Mouse (Mus musculus) ES-Bruce4 (cell line): ENCODE data around the gene Slc9a9. TPM values are rescaled to one million over a fixed set of nuclear protein-coding genes. Genes with fewer than 3 reads are reported as not detected.

Source experiments
- H3K27ac ChIP-seq: 2 replicates; pipeline ENCODE4 v1.5.1; 2012; ENCODE audit warnings: low read length, inconsistent platforms; ENCODE audit not compliant: insufficient read depth
- H3K27me3 ChIP-seq: 2 replicates; pipeline ENCODE4 v1.6.1; 2012; ENCODE audit warnings: mild to moderate bottlenecking, low read length, inconsistent platforms; ENCODE audit not compliant: control insufficient read depth, poor library complexity, insufficient read depth, severe bottlenecking
- H3K36me3 ChIP-seq: 2 replicates; pipeline ENCODE4 v1.6.1; 2012; ENCODE audit warnings: inconsistent platforms, mild to moderate bottlenecking, low read length, moderate library complexity; ENCODE audit not compliant: control insufficient read depth, poor library complexity, insufficient read depth, severe bottlenecking
- H3K4me1 ChIP-seq: one replicate; pipeline ENCODE4 v1.8.1; 2011; ENCODE audit warnings: low read length; ENCODE audit not compliant: control insufficient read depth, insufficient read depth
- H3K4me3 ChIP-seq: 2 replicates; pipeline ENCODE4 v1.5.1; 2011; ENCODE audit warnings: low read depth, mild to moderate bottlenecking, low read length
- H3K9ac ChIP-seq: 2 replicates; pipeline ENCODE4 v1.6.1; 2012; ENCODE audit warnings: low read depth, mild to moderate bottlenecking, inconsistent platforms; ENCODE audit not compliant: poor library complexity, severe bottlenecking
- H3K9me3 ChIP-seq: replicated peaks from 2 replicates; pipeline ENCODE4 v1.6.1; 2012; ENCODE audit warnings: mild to moderate bottlenecking, low read length, inconsistent platforms; ENCODE audit not compliant: control insufficient read depth, poor library complexity, insufficient read depth, severe bottlenecking
- CTCF ChIP-seq: IDR thresholded peaks from one replicate; pipeline ENCODE4 v1.8.1; 2011; ENCODE audit warnings: low read depth, low read length
- EP300 ChIP-seq: IDR thresholded peaks from 2 replicates; pipeline ENCODE4 v1.6.1; 2011; ENCODE audit warnings: low read depth, low read length; ENCODE audit not compliant: insufficient read depth
- POLR2A ChIP-seq: IDR thresholded peaks from one replicate; pipeline ENCODE4 v1.8.1; 2011; ENCODE audit warnings: low read length; ENCODE audit not compliant: insufficient read depth
- polyA plus RNA-seq: library from polyadenylated mRNA; stranded (reverse); fragments of >200 nt; gene quantifications from 2 replicates; pipeline ENCODE4 v1.2.4, GENCODE M21; 2011; ENCODE audit warnings: low read depth; ENCODE audit not compliant: missing spikeins, insufficient read depth, insufficient read length

Slc9a9 gene
- polyA plus RNA-seq, 1 experiment, result not detected

- TF ChIP-seq CTCF (no peak), EP300 (no peak), POLR2A (no peak)
- Histone ChIP-seq H3K36me3 (no peaks in the 10 kb centered on the region), H3K27ac (no peak overlapping the region), H3K9ac (no peak overlapping the region), H3K4me1 (no peaks in the 10 kb centered on the region), H3K4me3 (no peak overlapping the region), H3K9me3 (no peaks in the 10 kb centered on the region), H3K27me3 (no peaks in the 10 kb centered on the region)
Observed at GRCm38 (mm10) chr9:94698175-94698574, 28.5 kb downstream of the Slc9a9 start.

GRCm38 (mm10) chr9:94700549-94700948 lies 30.8 kb downstream of the Slc9a9 start:
- TF ChIP-seq POLR2A (no peak), EP300 (no peak), CTCF (no peak)
- Histone ChIP-seq H3K4me3 (no peak overlapping the region), H3K4me1 (no peaks in the 10 kb centered on the region), H3K27ac (no peak overlapping the region), H3K9ac (no peak overlapping the region), H3K9me3 (no peaks in the 10 kb centered on the region), H3K27me3 (no peaks in the 10 kb centered on the region), H3K36me3 (no peaks in the 10 kb centered on the region)

- no peaks in the 10 kb centered on the region for H3K36me3 ChIP-seq
- H3K9me3 ChIP-seq, result no peaks in the 10 kb centered on the region
- H3K27ac ChIP-seq, result no peak overlapping the region
- no peak overlapping the region for H3K9ac ChIP-seq
- TF ChIP-seq CTCF, result no peak
- no peak for TF ChIP-seq POLR2A
- no peak for TF ChIP-seq EP300
- H3K4me1 ChIP-seq, result no peaks in the 10 kb centered on the region
- no peak overlapping the region for H3K4me3 ChIP-seq
- no peaks in the 10 kb centered on the region for H3K27me3 ChIP-seq
Observed at GRCm38 (mm10) chr9:94701193-94701869, 31.6 kb downstream of the Slc9a9 start.

- TF ChIP-seq EP300, result no peak
- TF ChIP-seq CTCF, result no peak
- no peak for TF ChIP-seq POLR2A
- no peaks in the 10 kb centered on the region for H3K36me3 ChIP-seq
- no peak overlapping the region for H3K27ac ChIP-seq
- H3K4me1 ChIP-seq, result no peaks in the 10 kb centered on the region
- H3K9me3 ChIP-seq, result no peaks in the 10 kb centered on the region
- no peaks in the 10 kb centered on the region for H3K27me3 ChIP-seq
- H3K4me3 ChIP-seq, result no peak overlapping the region
- H3K9ac ChIP-seq, result no peak overlapping the region
Observed at GRCm38 (mm10) chr9:94701965-94702634, 32.4 kb downstream of the Slc9a9 start.

GRCm38 (mm10) chr9:94704986-94705757 lies 35.5 kb downstream of the Slc9a9 start:
- no peak overlapping the region for H3K27ac ChIP-seq
- no peaks in the 10 kb centered on the region for H3K4me1 ChIP-seq
- H3K9me3 ChIP-seq, result no peaks in the 10 kb centered on the region
- TF ChIP-seq EP300 (no peak), CTCF (no peak), POLR2A (no peak)
- no peak overlapping the region for H3K4me3 ChIP-seq
- H3K27me3 ChIP-seq, result no peaks in the 10 kb centered on the region
- no peak overlapping the region for H3K9ac ChIP-seq
- no peaks in the 10 kb centered on the region for H3K36me3 ChIP-seq

- Histone ChIP-seq H3K4me3 (no peak overlapping the region), H3K27ac (no peak overlapping the region), H3K36me3 (no peaks in the 10 kb centered on the region), H3K9me3 (no peaks in the 10 kb centered on the region), H3K9ac (no peak overlapping the region), H3K27me3 (no peaks in the 10 kb centered on the region), H3K4me1 (no peaks in the 10 kb centered on the region)
- TF ChIP-seq CTCF (no peak), POLR2A (no peak), EP300 (no peak)
Observed at GRCm38 (mm10) chr9:94705758-94706026, 36.0 kb downstream of the Slc9a9 start.
